16 mouse cellular contexts compared by ENCODE assay signal in genomic region chr8:34613138-34613537, GRCm38 (mm10).
A peak's percentile ranks its signal among the peaks of the same experiment; 100 is the strongest.
DNase-seq lines count a peak whose midpoint lies in the region; ATAC-seq and TF ChIP-seq lines count a peak whose summit lies in the region.
"Had no signal": no experiment of that assay in that cellular context is flagged by ENCODE, and none has a peak within 500 bp of the region (broad histone marks: within the 10 kb centered on the region; RNA-seq: fewer than 3 reads in every experiment).

No protein-coding gene starts in this region.

- TF ChIP-seq EP300 in lung, postnatal 0 days (IDR thresholded peaks at IDR 0.05), result no peak

- H3K4me1 ChIP-seq in heart, embryonic 12.5 days (replicated peaks), result 0 out of 2 replicates have a peak, but pooled peaks cover 3% of the 10 kb centered on the region
- H3K4me1 ChIP-seq in lung, postnatal 0 days (ENCODE audit: insufficient read depth, low read depth, low read length), result no peaks in the 10 kb centered on the region
- no peaks in the 10 kb centered on the region for H3K4me1 ChIP-seq in lung, adult 2 months (ENCODE audit: control insufficient read depth, insufficient read depth, low read length)
- H3K4me1 ChIP-seq: kidney, embryonic 15.5 days; neural tube, embryonic 13.5 days had no signal

- TF ChIP-seq CTCF in lung, postnatal 0 days (IDR thresholded peaks at IDR 0.05), result no peak
- no peak for TF ChIP-seq CTCF in lung, adult 2 months (IDR thresholded peaks at IDR 0.05; ENCODE audit: insufficient read depth, low read length)

- no peak overlapping the region for H3K4me3 ChIP-seq in heart, embryonic 12.5 days
- H3K4me3 ChIP-seq in lung, postnatal 0 days (ENCODE audit: low read depth, low read length), result no peak overlapping the region
- no peak overlapping the region for H3K4me3 ChIP-seq in lung, adult 2 months (replicated peaks; ENCODE audit: extremely low read depth, low read depth, low read length)
- H3K4me3 ChIP-seq: erythroblast, embryonic 14.5 days; kidney, embryonic 15.5 days; layer of hippocampus, adult 2 months; limb, embryonic 15.5 days; lung, embryonic 15.5 days; neural tube, embryonic 13.5 days had no signal

- DNase-seq in heart, adult 11 months, result peak; percentile 63
- peak; percentile 52 to 53 for DNase-seq in right cerebral cortex, adult 2 months (ENCODE audit: low spot score in 2 of 2)
- no peak for DNase-seq in right cerebral cortex, postnatal 10 days (ENCODE audit: low spot score in 2 of 2)
- DNase-seq in telencephalon, adult 2 months (ENCODE audit: low read depth, low spot score), result peak; percentile 60
- no peak for DNase-seq in lung, postnatal 0 days (ENCODE audit: low spot score)
- DNase-seq in lung, adult 2 months, result no peak
- DNase-seq in embryo, embryonic 9.5 days (ENCODE audit: extremely low spot score), result no peak
- DNase-seq: cerebellum, adult 9-10 months; forebrain, postnatal 0 days had no signal

- 82% methylated on average over 5 of the region's 5 CpGs for WGBS in heart, embryonic 12.5 days
- 79% methylated on average over 5 of the region's 5 CpGs for WGBS in lung, postnatal 0 days
- 82% methylated on average over 5 of the region's 5 CpGs for WGBS in lung, adult 2 months

- no peak for TF ChIP-seq POLR2A in lung, adult 2 months (IDR thresholded peaks at IDR 0.05; ENCODE audit: borderline replicate concordance, extremely low read depth, low read depth, low read length)

- no peak overlapping the region for H3K4me2 ChIP-seq in heart, embryonic 12.5 days
- H3K4me2 ChIP-seq in lung, postnatal 0 days (replicated peaks; ENCODE audit: low read depth, low read length), result no peak overlapping the region
- H3K4me2 ChIP-seq: kidney, embryonic 15.5 days; limb, embryonic 15.5 days; lung, embryonic 15.5 days; neural tube, embryonic 13.5 days had no signal

- no peak overlapping the region for H3K9ac ChIP-seq in heart, embryonic 12.5 days
- no peak overlapping the region for H3K9ac ChIP-seq in lung, postnatal 0 days (replicated peaks; ENCODE audit: low read depth)
- H3K9ac ChIP-seq: forebrain, postnatal 0 days; kidney, embryonic 15.5 days; limb, embryonic 15.5 days; lung, embryonic 15.5 days; neural tube, embryonic 13.5 days had no signal

- H3K27me3 ChIP-seq in heart, embryonic 12.5 days (replicated peaks), result peaks cover 10% of the 10 kb centered on the region
- no peaks in the 10 kb centered on the region for H3K27me3 ChIP-seq in lung, postnatal 0 days (replicated peaks; ENCODE audit: insufficient read depth, low read length)
- H3K27me3 ChIP-seq: kidney, embryonic 15.5 days; limb, embryonic 15.5 days; lung, embryonic 15.5 days; neural tube, embryonic 13.5 days had no signal

- ATAC-seq in heart, embryonic 12.5 days (ENCODE audit: insufficient number of reproducible peaks, low FRiP score), result no peak
- no peak for ATAC-seq in lung, postnatal 0 days

- H3K36me3 ChIP-seq in heart, embryonic 12.5 days, result no peaks in the 10 kb centered on the region
- H3K36me3 ChIP-seq in lung, postnatal 0 days (ENCODE audit: insufficient read depth, low read length), result no peaks in the 10 kb centered on the region
- H3K36me3 ChIP-seq: kidney, embryonic 15.5 days; limb, embryonic 15.5 days; lung, embryonic 15.5 days; neural tube, embryonic 13.5 days had no signal

- 0 out of 2 replicates have a peak, but pooled peaks cover 6% of the 10 kb centered on the region for H3K9me3 ChIP-seq in heart, embryonic 12.5 days (replicated peaks)
- no peaks in the 10 kb centered on the region for H3K9me3 ChIP-seq in lung, postnatal 0 days (ENCODE audit: low read length)
- H3K9me3 ChIP-seq: kidney, embryonic 15.5 days; limb, embryonic 15.5 days; lung, embryonic 15.5 days; neural tube, embryonic 13.5 days had no signal

- H3K27ac ChIP-seq in heart, embryonic 12.5 days (ENCODE audit: poor library complexity, severe bottlenecking), result no peak overlapping the region
- no peak overlapping the region for H3K27ac ChIP-seq in lung, postnatal 0 days (ENCODE audit: low read length)
- H3K27ac ChIP-seq: kidney, embryonic 15.5 days; layer of hippocampus, adult 2 months; limb, embryonic 15.5 days; lung, embryonic 15.5 days; neural tube, embryonic 13.5 days had no signal

Comparison
In these comparisons a context has a peak if more than half of its experiments do, and no peak if none do; other contexts are left out.
1. DNase-seq: peak in heart, adult 11 months (single experiment), right cerebral cortex, adult 2 months (2 of 2) and telencephalon, adult 2 months (single experiment); none in right cerebral cortex, postnatal 10 days (0 of 2), lung, postnatal 0 days (single experiment), lung, adult 2 months (single experiment) and embryo, embryonic 9.5 days (single experiment).